Mouse (Mus musculus): Measurements from ENCODE around the gene Dhx58. TPM values are rescaled to one million over a fixed set of nuclear protein-coding genes. Genes with fewer than 3 reads are reported as not detected.

Dhx58 gene
- polyA plus RNA-seq, 1 experiment from 2014 or later, result 3.4 TPM

Other genes starting within 250 kb of the Dhx58 start
- 11.2 and 12.3 TPM in 2 replicates for gene Klhl11, start 231.5 kb downstream of the Dhx58 start, polyA plus RNA-seq (2014; fragmentation: Nextera tagmentation; extraction: Ambion mirVana)
- gene Acly, start 176.3 kb downstream of the Dhx58 start, polyA plus RNA-seq (2014; fragmentation: Nextera tagmentation; extraction: Ambion mirVana), result 161 and 175 TPM in 2 replicates
- 0.35 and 1.1 TPM in 2 replicates for gene Ttc25, start 158.7 kb downstream of the Dhx58 start, polyA plus RNA-seq (2014; fragmentation: Nextera tagmentation; extraction: Ambion mirVana)
- gene Cnp, start 129.4 kb downstream of the Dhx58 start, polyA plus RNA-seq (2014; fragmentation: Nextera tagmentation; extraction: Ambion mirVana), result 35.9 TPM in 2 replicates
- gene Nkiras2, start 85.0 kb downstream of the Dhx58 start, polyA plus RNA-seq (2014; fragmentation: Nextera tagmentation; extraction: Ambion mirVana), result 62.8 and 63.1 TPM in 2 replicates
- 84.0 and 95.4 TPM in 2 replicates for gene Dnajc7, start 84.1 kb downstream of the Dhx58 start, polyA plus RNA-seq (2014; fragmentation: Nextera tagmentation; extraction: Ambion mirVana)
- gene Zfp385c, start 11.8 kb downstream of the Dhx58 start, polyA plus RNA-seq (2014; fragmentation: Nextera tagmentation; extraction: Ambion mirVana), result 0.22 TPM in 1 of 2 replicates, not detected in the other
- gene Kat2a, start 8.2 kb upstream of the Dhx58 start, polyA plus RNA-seq (2014; fragmentation: Nextera tagmentation; extraction: Ambion mirVana), result 50.7 and 51.7 TPM in 2 replicates
- gene Hspb9, start 9.6 kb upstream of the Dhx58 start, polyA plus RNA-seq (2014; fragmentation: Nextera tagmentation; extraction: Ambion mirVana), result 0.41 and 0.56 TPM in 2 replicates
- gene Rab5c, start 33.9 kb upstream of the Dhx58 start, polyA plus RNA-seq (2014; fragmentation: Nextera tagmentation; extraction: Ambion mirVana), result 55.5 and 65.7 TPM in 2 replicates
- gene Kcnh4, start 55.7 kb upstream of the Dhx58 start, polyA plus RNA-seq (2014; fragmentation: Nextera tagmentation; extraction: Ambion mirVana), result 0.25 and 0.48 TPM in 2 replicates
- gene Hcrt, start 58.7 kb upstream of the Dhx58 start, polyA plus RNA-seq (2014; fragmentation: Nextera tagmentation; extraction: Ambion mirVana), result not detected in 2 replicates
- gene Ghdc, start 66.7 kb upstream of the Dhx58 start, polyA plus RNA-seq (2014; fragmentation: Nextera tagmentation; extraction: Ambion mirVana), result 3.3 and 3.8 TPM in 2 replicates
- gene Stat5b, start 146.5 kb upstream of the Dhx58 start, polyA plus RNA-seq (2014; fragmentation: Nextera tagmentation; extraction: Ambion mirVana), result 24.6 and 26.8 TPM in 2 replicates
- gene Stat5a, start 155.1 kb upstream of the Dhx58 start, polyA plus RNA-seq (2014; fragmentation: Nextera tagmentation; extraction: Ambion mirVana), result 7.3 and 8.3 TPM in 2 replicates
- 43.5 and 44.8 TPM in 2 replicates for gene Stat3, start 235.3 kb upstream of the Dhx58 start, polyA plus RNA-seq (2014; fragmentation: Nextera tagmentation; extraction: Ambion mirVana)